Mouse (Mus musculus) hematopoietic multipotent progenitor cell, adult 10-12 weeks (in vitro differentiated cells): ENCODE data around the gene Obox2. TPM values are rescaled to one million over a fixed set of nuclear protein-coding genes. Genes with fewer than 3 reads are reported as not detected.

Source experiments
- polyA plus RNA-seq: library from polyadenylated mRNA; stranded (reverse); fragments of >175 nt; gene quantifications from 2 replicates; pipeline ENCODE4 v1.2.3, GENCODE M21; 2012; ENCODE audit warnings: low replicate concordance

Obox2 gene
- polyA plus RNA-seq = not detected in 2 replicates

DNA sequence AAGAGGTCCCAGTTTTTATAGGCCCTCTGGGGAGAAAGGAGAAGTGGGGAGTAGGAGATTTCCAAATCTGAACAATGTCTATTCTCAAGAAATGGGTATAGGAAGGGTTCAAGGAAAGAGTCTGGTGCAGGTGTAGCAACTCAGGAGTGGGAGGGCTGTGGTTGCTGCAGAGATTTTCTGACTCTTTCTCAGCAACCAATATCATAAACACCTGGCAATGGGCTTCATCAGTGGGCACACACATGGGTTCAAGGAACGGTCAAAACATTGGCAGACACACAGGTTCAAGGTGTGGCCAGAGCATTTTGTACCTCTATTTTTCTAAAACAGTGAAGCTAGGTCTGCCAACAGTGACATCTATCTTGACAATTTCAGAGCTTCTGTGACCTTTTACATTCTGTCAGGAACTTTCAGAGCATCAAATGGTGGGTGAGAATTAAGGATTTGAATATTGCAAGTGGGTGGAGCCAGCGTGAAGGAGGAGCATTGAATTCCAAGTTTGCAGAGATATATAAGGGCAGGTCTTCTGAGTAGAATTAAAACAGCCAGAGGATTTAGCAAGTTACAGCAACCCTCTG, at the start of gene Obox2, which contains the start of gene Obox1:
Gene Obox2 (plus strand): TSS at position 301 of the 578 bp plus-strand sequence.
Gene Obox1 (plus strand): TSS at position 528 of the 578 bp plus-strand sequence.

Other genes with a start within 250 kb of the Obox2 start
- not detected in 2 replicates for gene Obox1, start 227 bp downstream of the Obox2 start, polyA plus RNA-seq